Mouse (Mus musculus): Measurements from ENCODE around the gene Cdc42bpg.
A peak's percentile ranks its signal among the peaks of the same experiment; 100 is the strongest.

DNA sequence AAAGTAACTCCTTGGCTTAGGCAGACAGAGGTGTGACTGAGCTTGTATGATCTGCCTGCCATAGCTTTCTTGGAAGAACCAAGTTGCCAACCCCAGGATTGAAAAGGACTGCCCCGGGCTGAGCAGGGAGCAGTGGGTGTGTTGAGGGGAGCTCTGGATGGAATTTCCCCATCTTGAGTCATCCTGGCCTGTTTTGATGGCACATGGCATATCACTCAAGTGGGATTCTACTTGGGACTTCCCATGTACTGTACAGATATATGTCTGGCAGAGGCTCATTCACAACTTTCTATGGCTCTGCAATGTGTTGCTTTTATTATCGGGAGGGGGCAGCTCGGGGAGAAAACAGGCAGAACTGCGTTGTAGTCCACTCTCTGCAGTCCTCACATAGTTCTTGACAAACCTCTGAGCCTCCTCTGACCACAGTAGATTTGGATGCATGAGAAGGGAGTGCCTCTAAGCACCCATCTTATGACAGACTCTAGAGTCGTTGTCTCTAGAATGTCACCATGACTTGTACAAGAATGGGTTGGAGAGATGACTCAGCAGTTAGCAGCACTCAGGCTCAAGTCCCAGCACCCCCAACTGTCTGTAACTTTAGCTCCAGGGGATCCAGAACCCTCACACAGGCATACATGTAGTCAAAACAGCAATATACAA lies 9.6 kb upstream of the Cdc42bpg start:
- no peak for TF ChIP-seq CTCF (IDR thresholded peaks at IDR 0.05; ENCODE audit: low read depth)
- 0 out of 2 replicates have a peak, but pooled peaks have one; percentile 17 for TF ChIP-seq EP300 (IDR thresholded peaks at IDR 0.05; ENCODE audit: low read depth)
